Mouse (Mus musculus) hematopoietic stem cell, adult 5-6 weeks (primary cell): ENCODE data around the gene Gm49321. TPM values are rescaled to one million over a fixed set of nuclear protein-coding genes. Genes with fewer than 3 reads are reported as not detected.

Source experiments
- ATAC-seq, 2 experiments: fragments of 125-278 bp in 1 of 2; replicated peaks in 1 of 2; 2 replicates each; pipeline ENCODE4 v1.8.0; 2016 to 2017; ENCODE audit warnings: inconsistent platforms in 2 of 2, mild to moderate bottlenecking in 2 of 2, moderate number of reproducible peaks in 2 of 2, low read depth in 1 of 2, moderate TSS enrichment in 1 of 2; ENCODE audit not compliant: low FRiP score in 2 of 2, poor library complexity in 2 of 2, severe bottlenecking in 2 of 2, insufficient read depth in 1 of 2, low TSS enrichment in 1 of 2
- total RNA-seq: library from RNA; stranded (forward); fragments of 172-1452, 232-1000 nt; gene quantifications from 2 replicates; pipeline ENCODE4 v1.2.3, GENCODE M21; 2017

Gene Gm49321
- not detected in 2 replicates for total RNA-seq

- no peak for ATAC-seq
These were observed at the start of gene Gm49321 for GRCm38 (mm10) chr12:73937353-73937752. Gene Gm49321, plus strand, starts transcription at chr12:73937653.

- ATAC-seq = no peak
These were observed 49.3 kb upstream of the Gm49321 start for GRCm38 (mm10) chr12:73888003-73888783.

GRCm38 (mm10) chr12:73889571-73889970 is 47.9 kb upstream of the Gm49321 start:
- no peak for ATAC-seq

- ATAC-seq = no peak
These were observed 47.4 kb upstream of the Gm49321 start for GRCm38 (mm10) chr12:73890086-73890485.

GRCm38 (mm10) chr12:73892616-73893015 is 44.8 kb upstream of the Gm49321 start:
- ATAC-seq = no peak

- ATAC-seq = no peak
These were observed 42.6 kb upstream of the Gm49321 start for GRCm38 (mm10) chr12:73894838-73895237.

- no peak for ATAC-seq
These were observed 41.8 kb upstream of the Gm49321 start for GRCm38 (mm10) chr12:73895674-73896073.

- ATAC-seq = no peak
These were observed 41.0 kb upstream of the Gm49321 start for GRCm38 (mm10) chr12:73896471-73896870.

GRCm38 (mm10) chr12:73898281-73898680 is 39.2 kb upstream of the Gm49321 start:
- ATAC-seq = no peak

GRCm38 (mm10) chr12:73904133-73904934 is 33.1 kb upstream of the Gm49321 start:
- ATAC-seq = no peak

GRCm38 (mm10) chr12:73905041-73905440 is 32.4 kb upstream of the Gm49321 start:
- ATAC-seq = no peak

GRCm38 (mm10) chr12:73905555-73905954 is 31.9 kb upstream of the Gm49321 start:
- ATAC-seq = no peak

- ATAC-seq = no peak
These were observed 30.3 kb upstream of the Gm49321 start for GRCm38 (mm10) chr12:73907079-73907672.

- ATAC-seq = peak; percentile 99
These were observed 29.7 kb upstream of the Gm49321 start for GRCm38 (mm10) chr12:73907673-73908150.

- no peak for ATAC-seq
These were observed 29.0 kb upstream of the Gm49321 start for GRCm38 (mm10) chr12:73908274-73909012.

- ATAC-seq = no peak
These were observed 28.4 kb upstream of the Gm49321 start for GRCm38 (mm10) chr12:73909013-73909575.

GRCm38 (mm10) chr12:73918479-73918878 is 19.0 kb upstream of the Gm49321 start:
- no peak for ATAC-seq
